Mouse (Mus musculus) urinary bladder, adult 2 months (tissue): ENCODE results near the gene Per2. TPM values are rescaled to one million over a fixed set of nuclear protein-coding genes. Genes with fewer than 3 reads are reported as not detected.

Experiments
- DNase-seq: peaks from one replicate; pipeline ENCODE4 v3.0.0; 2022; ENCODE audit warnings: low spot score
- polyA plus RNA-seq: library from polyadenylated mRNA; depleted of rRNA; stranded (reverse); fragments of >200 nt; gene quantifications from 2 replicates; pipeline ENCODE4 v1.2.3, GENCODE M21; 2012

The Per2 gene
- polyA plus RNA-seq, 1 experiment: 32.9 TPM

DNA sequence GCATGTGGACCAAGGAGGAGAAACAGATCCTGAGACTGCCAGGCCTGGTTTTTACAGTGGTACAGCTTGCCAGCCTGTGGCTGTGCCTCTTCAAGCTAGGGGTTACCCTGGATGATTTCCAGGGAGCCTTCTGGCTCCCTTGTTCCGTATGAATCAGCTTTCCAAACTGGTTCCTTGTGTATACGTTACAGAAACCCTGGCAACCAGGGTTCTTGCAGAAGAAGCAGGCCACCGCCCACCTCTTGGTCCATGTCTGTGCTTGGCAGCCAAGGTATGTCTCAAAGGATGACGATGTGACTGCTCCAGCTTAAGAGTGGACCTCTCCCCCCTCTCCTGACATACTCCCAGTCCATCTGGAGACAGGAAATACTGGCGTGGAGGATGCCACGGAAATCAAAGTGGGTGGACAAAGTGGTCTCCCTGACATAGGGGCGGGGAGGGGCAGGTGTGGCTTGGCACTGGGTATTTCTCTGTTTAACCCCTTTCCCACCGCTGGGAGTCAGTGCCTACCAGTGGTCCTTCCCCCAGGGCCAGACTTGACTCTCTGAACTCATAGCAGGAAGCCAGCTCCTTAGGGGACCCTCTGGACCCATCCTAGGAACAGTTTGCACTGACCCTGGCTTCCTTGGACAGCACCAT is 782 bp downstream of the Per2 start:
- peak; percentile 44 for DNase-seq

DNA sequence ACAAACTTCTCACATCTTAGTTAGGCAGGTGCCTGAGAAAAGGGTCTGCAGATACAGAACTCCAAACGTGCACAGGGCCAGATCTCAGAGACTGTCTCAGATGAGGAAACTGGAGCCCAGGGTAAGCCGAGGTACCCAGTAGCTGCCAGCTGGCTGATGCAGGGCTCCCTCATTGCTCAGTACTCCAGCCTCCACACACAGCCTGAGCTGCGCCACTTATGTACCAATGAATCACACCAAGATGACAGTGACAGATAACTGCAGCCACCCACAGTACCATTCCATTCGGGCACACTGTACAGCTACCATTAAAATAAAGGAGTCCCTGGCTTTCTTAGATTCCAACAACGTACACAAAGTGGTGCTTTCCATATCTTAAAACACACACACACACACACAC is 1.4 kb downstream of the Per2 start:
- DNase-seq: peak; percentile 25

DNA sequence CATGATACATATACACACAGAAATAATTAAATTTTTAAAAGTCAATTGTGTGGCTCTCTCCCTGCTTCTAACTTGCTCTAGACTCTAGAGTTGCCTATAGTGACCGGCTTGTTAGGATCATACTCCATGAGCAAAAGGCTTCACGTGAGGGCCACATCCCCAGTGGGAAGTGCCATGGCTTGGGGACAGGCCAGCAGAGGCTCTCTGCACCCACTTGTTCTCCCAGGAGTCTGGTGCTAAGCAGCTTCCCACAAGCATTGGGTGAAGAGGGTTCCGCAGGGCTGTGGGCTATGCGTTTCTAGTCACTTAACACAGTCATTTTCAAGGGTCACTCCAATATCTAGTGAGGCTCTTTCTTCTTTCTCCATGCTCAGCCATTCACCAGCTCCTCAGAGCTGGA is 2.0 kb downstream of the Per2 start:
- DNase-seq: no peak

DNA sequence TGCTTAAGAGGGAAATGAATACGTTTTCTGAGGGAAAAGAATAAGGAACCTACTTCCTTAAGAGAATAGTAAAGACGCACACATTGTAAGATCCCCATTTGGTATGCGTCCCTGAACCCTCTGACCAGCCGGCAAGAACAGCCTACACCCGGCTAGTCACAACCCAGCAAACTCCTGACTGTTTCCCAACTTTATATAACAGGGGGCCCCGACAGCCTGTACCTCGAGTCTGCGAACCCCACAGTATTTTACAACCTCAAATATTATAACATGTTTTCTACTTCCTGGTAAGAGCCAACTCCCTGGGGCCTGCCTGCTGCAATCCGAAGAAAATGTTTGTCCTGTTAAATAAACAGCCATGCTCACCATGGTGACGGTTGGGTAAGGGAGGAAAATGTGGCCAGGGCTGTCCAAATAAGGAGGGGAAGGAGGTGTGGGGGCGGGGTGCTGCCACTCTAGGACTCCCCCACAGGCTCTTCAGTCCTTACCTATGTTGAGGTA is 2.8 kb downstream of the Per2 start:
- DNase-seq: no peak

DNA sequence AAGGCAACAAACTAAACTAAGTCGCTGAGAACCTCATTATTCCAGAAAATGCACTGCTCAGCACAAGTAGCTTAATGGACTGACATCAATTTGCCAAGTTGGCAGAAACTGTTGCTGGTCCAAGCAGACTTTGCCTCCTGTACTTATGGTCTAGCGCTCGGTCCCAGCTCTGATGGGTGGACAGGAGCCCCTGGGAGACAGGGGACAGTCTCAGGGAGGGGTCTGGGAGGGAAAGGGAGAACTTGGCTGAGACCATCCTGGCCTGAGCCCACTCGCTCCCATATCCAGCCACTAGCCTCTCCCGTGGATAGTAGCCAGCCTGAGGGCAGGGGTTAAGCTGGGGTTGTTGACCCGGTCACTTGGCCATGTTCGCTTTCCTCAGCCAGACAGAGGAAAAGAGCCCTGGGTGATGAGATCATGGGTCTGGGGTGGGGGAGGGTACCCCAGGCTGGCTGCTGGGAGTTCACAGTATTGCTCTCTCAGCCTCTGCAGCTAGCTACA is 3.4 kb downstream of the Per2 start:
- DNase-seq: peak; percentile 47

DNA sequence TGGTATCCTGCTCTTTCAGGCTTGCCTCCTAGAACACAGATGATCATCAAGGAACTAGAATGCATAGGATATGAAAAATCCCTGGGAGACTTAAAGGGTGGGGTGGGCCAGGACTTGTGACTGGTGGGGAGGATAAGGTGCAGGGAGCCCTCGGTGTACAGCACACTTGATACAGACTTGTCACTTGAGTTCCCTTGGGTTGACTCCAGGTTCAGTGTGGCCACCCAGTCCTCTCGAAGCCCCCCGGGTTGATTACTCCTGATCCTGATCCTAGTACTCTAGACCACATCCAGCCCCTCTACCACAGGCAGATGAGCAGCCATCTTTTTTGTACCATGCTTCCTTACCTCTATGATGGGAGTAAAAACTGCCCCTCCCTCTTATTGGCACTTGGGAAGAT is 4.2 kb downstream of the Per2 start:
- DNase-seq: no peak

DNA sequence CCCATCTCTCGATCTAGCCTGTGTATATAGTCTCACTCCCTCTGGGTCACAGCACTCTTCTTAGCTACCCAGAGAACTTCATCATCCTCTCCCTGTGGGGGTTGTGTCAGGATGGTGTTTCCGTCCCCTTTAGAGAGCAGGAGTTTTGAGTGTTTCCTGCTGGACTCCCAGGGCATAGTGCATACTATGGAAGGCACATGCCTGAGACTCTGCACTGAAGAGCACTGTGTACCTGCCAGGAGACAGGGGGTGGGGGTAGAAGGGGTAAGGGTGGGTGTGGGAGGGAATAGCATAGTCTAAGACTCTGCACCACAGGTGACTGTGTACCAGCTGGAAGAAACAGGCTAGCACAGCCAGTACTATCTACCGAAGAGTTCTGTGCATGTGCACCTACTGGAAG is 4.8 kb downstream of the Per2 start:
- no peak for DNase-seq

DNA sequence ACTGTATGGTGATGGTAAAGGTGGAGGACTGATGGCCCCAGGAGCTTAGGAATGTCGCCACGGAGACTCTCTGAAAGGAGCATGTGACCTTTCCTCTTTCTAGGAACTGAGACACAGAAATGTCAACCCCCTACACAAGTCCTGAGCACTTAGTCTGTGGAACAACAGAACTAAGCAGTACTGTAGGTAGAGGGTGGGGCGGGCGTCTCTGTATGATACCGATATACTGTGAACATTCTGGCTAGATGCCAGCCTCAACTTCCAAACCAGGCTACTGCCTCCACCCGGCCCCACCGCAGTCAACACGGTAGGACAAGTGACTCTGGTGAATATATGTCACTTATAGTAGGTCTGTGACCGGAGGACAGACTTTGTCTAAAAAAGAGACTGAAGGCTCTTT is 5.2 kb downstream of the Per2 start:
- DNase-seq: no peak

DNA sequence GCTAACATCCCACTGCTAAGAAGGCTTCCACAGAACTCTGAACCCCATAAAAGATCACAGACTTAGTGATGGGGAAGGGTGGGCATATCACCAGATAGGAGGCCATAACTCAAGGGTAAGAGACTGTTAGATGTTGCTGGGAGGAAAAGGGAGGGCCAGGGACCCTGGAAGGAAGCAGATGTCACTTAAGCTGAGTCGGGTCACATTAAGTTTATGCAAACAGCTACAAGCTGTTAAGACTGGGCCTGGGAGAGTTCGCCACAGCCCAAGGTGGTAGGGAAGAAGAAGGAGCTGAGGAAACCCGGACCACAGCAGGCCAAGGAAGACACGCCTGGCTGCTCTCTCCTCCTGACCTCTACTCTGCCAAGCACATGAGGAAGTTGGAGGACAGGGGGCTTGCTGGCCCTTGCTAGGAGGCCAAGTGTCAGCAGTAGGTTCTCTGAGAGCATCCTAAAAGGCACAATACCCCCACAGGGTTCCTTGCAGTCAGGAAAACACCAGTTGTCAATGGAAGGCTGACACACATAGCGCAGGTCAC is 7.5 kb downstream of the Per2 start:
- DNase-seq: no peak

DNA sequence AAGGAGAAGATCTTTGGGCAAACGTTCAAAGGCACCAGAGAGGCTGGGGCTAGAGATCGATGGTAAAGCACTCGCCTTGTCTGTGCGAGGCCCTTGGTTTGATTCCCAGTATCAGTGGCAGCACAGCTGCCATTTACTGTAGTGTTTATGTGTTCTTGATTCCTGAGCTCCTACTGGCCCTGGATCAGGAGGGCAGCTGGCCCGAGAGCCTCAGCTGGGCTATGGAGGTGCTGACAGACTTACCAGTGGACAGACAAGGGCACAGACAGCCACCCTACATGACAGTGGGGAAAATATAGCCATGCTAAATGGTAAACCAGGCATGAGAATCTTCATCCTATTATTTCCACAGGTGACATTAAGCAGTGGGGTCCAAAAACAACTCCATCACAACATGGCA is 8.3 kb downstream of the Per2 start:
- no peak for DNase-seq

DNA sequence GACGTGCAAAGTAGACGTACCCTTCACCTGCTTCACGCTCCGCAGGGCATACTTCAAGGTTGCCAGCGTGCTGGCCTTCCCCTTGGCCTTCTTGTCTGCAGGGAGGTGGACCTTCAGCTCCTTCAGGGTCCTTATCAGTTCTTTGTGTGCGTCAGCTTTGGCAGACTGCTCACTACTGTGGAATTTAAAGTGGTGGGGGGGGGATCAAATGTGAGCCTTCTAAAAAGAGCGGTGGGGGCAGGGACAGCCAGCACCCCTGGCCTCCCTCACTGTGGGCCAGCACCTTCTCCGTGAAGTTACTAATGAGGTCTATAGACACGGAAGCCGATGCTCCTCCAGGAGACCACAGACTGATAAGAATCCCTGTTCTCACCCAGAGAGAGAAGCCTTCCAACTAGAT is 10.4 kb downstream of the Per2 start:
- no peak for DNase-seq

DNA sequence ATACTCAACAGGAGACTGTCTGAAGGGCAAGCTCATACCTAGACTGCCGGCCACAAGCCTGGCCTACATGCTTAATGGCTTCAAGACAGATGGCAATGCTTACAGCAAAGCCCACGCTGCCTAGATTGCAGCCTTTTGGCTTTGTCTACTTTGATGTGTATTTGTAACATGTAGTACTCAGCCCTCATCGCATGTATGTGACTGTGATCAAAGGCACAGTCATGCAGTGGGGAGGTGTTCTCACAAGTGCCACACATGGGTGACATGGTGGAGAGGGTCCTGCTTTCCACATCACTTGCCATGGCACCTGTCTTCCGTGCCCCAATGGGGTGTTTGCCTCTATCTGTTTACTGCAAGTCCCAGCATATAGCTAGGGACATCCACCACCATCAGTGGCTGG is 12.6 kb downstream of the Per2 start:
- no peak for DNase-seq

DNA sequence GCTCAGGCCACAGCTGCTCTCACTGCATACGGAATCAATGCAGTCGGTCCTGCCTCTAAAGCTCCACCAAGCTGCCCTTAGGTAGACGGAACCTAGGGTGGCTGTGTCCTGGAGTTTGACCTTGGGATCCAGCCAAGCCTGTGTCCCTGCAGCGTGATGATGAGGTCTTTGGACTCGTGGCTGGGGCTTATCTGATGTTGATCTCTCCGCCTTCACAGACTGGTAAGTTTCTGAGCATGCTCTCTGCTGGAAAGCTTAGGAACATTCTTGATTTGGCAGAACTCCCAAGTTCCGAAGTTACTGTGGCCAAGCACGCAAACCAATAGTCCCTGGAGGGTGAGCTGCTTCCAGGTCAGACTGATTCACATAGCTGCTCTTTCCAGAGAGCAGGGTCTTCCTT is 13.1 kb downstream of the Per2 start:
- no peak for DNase-seq

DNA sequence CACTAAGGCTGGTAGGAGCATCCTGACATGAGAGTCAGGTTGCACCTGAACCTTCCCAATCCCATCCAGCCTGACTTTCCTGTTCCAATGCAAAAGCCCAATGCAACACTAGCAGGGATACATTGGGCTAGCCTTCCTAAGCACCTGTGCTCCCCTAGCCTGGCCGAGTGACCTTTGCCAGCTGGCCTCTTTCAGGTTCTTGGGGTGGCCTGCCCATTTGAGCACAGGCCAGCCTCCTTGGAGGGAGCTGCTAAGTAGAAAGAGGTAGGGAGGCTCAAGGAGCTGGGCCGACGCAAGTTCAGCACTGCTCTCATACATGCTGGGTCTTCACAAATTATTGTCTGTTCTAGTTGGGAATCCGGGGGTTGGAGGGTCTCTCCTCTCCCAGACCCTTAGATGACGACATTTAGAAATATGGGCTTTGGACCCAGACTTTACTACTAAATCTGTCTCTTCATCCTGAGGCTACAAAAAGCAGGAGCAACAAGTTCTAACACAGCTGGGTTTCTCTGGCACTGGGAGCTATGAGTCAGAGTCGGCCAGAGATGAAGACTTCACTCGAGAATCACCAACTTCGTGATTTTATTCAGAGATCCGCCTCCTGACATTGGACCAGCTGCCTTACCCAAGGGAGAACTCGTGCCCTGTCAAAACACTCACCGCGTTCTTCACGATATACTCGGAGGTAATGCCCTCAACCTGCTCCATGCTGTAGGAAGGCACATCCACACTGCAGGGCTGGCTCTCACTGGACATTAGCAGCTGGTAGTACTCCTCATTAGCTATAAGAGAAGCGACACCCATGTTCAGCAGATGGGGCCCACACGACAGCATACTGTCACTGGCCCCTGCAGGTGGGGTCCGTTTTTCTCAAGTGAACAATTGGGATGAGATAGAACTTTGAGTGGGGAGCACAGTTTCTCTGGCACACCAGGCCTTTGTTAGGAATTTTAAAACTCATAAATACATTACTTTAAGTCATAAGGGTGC is 14.0 kb downstream of the Per2 start:
- no peak for DNase-seq

DNA sequence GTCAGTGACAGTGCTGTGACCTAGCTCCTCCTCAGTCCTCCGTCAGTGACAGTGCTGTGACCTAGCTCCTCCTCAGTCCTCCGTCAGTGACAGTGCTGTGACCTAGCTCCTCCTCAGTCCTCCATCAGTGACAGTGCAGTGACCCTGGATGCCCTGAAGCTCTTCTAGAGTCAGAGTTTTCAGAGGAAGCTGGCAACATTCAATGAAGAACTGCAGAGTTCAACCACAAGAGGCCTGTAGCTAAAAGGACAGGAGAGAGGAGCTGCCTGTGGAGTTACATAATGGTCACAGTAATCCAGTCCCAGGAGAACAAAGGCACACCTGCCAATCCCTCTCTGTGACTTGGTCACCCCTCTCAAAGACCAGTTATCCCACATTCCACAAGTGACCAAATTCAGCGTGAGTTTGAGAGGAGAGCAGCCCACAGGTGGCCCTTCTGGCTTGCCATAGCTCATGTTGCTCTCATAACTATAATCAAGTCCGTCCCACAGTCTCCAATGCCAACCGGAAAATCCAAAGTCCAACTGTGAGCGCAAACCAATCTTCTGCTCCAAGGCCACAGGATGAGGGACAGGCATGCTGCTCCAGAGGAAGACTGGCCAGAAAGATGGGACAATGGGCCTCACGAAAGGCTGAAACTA is 16.7 kb downstream of the Per2 start:
- DNase-seq: no peak

DNA sequence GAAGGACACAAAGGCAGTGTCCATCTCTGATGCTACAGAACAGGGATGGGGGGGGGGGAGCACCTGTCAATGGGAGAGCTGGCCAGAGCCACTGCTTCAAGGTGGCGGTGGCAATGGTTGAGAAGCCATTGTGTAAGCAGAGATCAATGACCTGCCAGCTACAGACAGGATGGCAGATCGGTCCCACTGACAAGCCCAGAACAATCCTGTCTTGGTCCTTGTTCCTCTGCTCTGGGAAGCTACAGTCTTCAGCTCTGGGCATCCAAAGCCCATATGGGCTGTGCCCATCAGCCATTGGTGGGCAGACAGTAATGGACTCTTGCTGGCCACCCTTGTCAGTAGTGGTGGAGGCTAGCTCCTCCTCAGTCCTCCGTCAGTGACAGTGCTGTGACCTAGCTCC is 17.3 kb downstream of the Per2 start:
- no peak for DNase-seq

DNA sequence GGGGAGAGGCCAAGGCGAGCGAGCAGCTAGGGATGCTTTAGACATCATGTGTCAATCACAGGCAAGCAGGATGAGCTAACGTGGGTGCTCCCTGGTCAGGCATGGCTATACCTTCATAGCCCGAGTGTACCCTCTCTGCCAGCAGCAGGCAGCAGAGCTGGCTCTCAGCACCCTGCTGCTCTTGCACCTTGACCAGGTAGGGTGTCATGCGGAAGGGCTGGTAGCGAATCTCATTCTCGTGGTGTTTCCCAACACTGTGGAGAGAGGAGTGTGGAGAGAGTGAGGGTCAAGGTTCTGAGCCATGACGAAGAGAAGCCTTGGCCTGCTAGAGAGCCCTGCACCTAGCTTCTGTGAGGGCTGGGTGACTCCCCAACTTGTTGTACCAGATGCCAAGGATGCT is 19.3 kb downstream of the Per2 start:
- DNase-seq: no peak

DNA sequence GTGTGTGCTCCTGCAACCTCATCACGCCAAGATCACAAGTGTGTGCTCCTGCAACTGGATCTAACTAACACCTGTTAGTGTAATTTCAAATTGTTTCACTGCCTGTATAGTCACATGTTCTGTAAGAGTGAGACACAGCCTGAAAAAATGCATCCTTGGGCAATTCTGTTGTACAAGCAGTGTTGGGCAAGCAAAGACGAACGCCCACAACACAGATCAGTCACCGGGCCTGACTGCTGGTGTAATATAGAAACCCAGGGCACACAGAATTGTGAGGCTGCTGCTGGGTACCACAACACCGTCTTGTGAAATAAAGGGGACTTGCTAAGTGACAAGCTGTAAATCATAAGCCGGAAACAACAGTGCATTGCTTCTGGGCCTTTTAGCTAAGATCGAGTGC is 21.6 kb downstream of the Per2 start:
- no peak for DNase-seq

DNA sequence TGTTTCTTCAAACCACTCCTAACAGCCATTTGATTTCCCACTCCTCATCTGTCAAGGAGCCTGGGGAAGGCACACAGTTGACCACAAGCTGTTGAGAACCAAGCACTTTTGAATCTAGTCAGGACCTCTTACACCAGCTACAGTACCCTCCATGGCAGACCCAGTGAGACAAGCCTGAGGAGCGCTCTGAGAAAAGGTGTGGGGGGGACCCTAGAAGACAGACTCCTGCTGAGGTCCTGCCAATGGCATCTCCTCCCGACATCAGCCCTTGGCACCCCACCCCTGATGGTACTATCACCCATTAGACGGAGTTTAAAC is 22.1 kb downstream of the Per2 start:
- no peak for DNase-seq

DNA sequence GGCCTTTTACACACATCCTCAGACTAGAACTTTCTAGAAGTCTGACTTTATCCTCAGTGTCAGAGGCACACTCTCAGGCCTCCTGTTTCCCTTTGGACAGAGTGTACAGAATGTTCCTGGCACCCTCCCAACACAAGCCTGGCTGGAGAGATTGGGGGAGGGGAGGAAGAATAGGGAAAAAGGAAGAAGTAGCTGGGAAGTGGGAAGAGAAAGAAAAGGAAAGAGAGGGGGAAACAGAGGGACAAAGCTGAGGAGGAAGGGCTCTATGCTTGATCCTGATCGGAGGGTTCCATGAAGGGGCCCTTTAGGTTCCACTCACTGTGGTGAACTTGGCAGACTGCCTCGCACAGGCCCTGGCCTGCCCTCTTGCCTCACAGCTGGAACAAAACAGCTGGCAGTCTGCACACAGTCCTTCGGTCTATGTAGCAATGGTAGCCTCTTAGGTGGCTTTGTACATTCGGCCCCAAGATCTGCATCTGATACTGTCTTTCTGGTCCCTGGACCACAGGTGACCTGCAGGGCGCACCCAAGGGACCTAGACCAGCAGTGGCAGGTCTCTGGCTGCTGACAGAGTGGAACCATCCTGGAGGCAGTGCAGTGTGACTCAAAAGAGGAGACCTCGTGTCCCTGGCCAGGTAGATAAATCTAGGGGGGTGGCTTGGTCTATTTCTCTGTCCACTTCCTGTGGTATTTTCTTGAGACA is 22.6 kb downstream of the Per2 start:
- peak; percentile 50 for DNase-seq

DNA sequence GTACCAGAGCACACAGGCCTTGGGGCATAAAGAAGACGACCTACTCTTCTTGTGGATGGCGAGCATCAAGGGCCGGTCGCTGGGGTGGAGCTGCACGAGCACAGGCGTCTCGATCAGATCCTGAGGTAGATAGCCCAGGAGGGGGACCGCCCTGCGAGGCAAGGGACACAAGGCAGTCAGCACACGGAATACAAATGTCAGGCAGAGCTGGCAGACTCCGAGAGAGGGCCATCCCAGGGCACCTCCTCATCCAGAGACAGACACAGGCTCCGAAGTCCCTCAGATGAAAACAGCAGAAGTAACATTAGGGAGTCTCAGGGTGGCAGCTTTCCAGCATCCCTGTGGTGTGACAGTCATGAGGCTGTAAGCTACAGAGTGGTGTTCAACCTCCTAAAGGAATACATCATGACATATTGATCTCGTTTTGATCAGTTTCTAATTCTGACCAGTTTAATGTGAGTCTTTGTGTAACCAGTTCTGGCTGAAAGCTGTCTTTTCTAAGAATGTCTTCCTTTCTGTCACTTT is 23.5 kb downstream of the Per2 start:
- DNase-seq: no peak
